Mouse (Mus musculus) cerebral cortex, adult 2 months (tissue): Measurements from ENCODE around the gene Hspb9.

Experiments used
- WGBS: fragments of 180-500 bp; shearing (Covaris S2); methylation state at CpG from one replicate; pipeline ENCODE4 v1.1.7; 2018; 5-methylcytosine and 5-hydroxymethylcytosine counted together

Gene Hspb9

DNA sequence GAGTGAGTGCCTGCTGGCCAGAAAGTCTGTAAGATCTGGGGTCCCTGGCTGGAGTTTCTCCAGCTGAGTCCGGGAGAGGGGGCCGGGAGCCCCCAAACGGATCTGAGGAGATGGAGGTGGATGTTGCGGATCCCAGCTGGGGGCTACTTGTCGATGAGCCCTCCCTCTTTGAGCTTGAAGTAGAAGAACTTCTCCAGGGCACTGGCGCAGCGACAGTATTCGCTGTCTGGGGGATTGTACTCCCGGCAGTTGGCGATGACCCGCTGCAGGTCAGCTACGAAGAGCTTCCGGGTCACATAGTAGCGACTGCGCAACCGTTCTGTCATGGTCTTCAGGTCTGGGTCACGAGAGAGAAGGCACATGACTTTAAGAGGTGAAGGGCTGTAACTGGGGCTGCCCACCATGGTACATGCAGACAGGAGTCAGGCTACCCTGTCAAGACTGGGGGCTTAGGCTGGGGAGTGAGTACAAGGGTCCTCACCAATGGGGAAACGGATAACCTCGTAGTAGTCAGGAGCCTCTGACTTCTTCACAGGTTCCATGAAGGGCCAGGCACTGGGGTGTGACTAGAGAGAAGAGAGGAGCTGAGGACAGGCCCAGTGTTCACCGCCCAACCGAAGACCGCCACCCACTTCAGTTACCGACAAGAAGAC, 8.4 kb upstream of the Hspb9 start:
- 94% methylated on average over 23 of the region's 23 CpGs for WGBS

DNA sequence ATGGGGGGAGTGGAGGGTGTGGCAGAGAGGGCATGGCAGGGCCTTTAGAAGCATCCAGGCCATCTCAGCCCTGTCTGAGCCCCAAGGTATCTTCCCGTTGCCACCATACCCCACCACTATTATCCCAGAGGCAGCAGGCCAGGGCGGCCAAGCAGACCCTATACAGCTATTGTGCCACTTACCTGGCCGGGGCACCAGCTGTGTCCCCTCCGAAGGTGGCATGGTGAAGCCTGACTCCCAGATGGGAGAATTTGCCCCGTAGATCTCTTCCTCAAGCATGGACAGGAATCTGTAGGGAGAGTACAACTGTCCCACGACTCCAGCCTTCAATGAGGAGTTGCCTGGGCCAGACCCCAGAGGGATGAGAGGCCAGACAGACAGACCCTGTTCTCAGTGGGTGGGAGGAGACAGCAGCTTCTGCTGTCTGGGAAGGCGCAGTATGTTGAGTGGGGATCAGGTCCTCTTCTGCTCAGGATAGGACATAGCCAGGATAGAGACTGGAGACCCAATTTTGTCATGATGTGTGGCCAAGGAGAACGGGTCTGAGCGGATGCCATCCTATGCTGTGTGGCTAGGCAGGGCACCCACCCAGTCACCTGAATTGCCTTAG, 4.3 kb upstream of the Hspb9 start:
- WGBS, result 94% methylated on average over 9 of the region's 9 CpGs

DNA sequence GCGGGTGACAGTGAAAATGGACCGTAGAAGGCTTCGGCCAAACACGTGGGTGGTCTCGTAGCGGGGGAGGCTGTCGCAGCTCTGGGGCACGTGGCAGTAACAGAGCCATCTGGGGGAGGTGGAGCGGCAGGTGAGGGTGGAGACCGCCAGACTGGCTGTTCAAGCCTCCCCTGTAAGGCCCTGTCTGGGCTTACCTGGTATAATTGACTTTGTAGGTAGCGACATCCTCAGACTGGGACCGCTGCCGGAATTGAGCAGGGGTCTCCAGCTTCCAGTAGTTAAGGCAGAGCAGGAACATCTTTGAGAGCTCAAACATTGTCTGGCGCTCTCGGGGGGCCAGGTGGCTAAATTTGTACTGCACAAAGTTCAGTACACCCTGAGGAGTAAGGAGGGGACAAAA, 3.1 kb upstream of the Hspb9 start:
- WGBS, result 81% methylated on average over 15 of the region's 15 CpGs

DNA sequence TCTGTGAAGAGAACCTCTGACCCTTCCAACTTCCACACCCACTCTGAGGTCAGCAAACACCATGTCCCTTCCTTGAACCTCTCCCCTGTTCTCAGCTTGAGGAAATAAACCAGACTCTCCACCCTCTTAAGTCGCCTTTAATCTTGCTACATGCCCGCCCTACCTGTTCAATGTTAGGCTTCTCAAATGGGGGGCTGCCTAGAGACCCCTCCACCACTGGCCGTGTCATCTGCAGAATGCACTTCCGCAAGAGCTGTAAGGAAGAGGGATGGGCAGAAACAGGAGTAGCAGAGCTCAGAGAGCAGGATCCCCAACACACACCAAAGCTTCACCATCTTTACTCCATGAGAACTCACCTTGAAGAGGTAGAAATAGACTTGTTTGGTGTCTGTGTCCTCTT, 2.7 kb upstream of the Hspb9 start:
- WGBS, result 79% methylated on average over 4 of the region's 4 CpGs

DNA sequence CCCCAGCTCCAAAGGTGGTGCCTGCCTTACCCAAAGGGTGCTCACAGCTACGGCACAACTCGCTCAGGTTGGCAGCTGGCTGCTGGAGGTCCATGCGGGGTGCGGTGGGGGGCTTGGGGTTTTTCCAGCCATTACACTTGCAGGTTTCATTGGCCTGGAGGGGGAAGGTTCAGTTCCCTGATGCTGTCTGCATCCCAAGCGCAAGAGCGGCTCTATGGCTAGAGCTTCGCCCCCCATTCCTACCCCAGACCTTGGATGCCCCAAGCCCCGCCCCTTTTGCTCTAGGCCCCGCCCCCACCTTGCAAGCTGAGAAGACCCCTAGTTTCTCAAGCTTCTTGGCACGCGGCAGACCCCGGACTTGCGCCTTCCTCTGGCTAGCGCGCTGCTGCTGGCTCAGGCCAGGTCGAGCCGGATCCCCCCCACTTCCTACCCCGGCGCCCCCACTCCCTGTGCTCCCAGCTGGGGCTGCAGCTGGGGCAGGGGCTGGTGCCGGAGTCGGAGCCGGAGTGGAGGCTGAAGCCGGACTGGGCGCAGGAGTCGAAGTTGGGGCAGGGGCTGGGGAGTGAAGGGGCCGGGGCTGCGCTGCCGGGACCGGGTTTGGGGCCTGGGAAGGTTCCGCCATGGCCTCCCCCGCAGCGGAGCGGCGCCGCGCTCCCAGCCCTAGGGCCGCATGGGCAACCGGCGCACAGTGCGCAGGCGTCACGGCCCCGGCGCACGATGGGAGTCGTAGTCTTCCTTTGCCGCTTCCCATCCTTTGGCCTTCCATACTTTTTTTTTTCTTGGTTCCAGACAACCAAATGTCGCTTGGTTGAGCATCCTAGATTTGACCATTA, 1.7 kb upstream of the Hspb9 start, which contains the start of gene Kat2a:
Gene Kat2a, minus strand, starts transcription at position 683 of the 833 bp plus-strand sequence.
- under 1% methylated on average over 46 of the region's 48 CpGs for WGBS

DNA sequence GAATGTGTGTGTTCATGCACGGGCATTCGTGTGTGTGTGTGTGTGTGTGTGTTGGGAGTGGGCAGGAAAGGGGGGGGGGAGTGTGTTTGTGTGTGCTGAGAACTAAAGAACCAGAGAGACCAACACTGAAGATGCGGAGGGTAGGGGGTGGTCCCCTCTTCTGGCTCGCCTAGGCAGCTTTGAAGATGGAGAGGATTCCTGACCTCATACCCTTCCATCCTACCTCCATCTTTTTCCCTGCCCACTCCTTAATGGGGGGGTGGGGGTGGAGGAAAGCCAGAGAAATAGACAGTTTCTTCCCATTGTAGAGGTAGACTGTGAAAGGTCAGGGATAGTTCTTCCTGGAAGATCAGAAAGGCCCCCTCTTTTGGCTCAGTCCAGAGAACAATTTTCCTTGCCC, 476 bp upstream of the Hspb9 start:
- WGBS, result 63% methylated on average over 4 of the region's 4 CpGs

DNA sequence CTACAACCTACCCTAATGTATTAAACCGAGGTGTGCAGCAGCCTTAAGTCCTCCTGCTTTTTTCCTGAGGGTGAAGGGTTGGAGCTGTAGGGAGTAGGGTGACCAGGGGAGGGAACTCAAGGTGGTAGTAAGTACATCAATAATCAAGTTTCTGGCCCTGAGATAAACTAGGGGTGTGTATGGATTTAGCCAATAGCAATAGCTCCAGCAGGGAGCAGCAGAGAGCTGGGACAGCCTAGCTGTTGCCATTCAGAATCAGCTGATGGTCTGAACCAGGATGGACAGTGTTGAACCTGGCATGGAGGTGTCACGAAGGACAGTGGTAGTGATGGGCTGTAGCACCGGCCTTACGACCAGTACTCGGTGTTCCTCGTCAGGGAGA, 875 bp downstream of the Hspb9 start:
- 43% methylated on average over 6 of the region's 6 CpGs for WGBS

DNA sequence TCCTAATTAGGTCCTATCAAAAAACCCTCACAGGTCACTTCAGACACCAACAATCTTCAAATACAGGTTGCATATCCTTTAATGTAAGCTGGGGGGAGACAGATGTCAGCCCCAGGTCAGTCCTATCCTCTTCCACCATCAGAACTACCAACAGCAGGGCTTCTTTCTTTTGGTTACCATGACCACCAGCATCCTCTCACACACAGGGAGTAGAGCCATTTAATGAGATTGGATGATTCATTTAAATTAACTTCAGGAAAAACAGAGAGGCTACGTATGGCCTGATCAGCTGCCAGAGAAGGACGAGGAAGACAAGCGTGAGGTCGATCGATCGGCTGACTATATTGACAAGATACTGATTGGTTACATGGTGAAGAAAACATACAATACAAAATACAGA, 1.3 kb downstream of the Hspb9 start:
- 49% methylated on average over 6 of the region's 6 CpGs for WGBS

DNA sequence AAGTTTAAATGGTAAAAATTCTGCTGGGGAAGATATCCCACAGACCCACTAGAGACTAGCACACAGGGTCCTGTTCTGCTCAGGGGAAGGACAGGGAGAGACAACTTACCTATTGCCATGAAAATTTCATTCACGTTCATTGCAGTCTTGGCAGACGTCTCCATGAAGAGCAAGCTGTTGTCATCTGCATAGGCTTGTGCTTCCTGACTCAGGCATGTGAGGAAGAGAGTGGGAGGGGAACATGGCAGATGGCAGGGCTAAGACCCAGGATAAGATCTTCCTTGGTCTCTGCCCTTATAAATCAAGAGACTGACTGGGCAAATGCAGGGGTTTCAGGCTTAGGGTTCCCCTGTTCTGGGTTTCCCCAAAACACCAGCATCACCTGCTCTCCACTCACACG, 3.0 kb downstream of the Hspb9 start:
- WGBS, result 57% methylated on average over 3 of the region's 3 CpGs

DNA sequence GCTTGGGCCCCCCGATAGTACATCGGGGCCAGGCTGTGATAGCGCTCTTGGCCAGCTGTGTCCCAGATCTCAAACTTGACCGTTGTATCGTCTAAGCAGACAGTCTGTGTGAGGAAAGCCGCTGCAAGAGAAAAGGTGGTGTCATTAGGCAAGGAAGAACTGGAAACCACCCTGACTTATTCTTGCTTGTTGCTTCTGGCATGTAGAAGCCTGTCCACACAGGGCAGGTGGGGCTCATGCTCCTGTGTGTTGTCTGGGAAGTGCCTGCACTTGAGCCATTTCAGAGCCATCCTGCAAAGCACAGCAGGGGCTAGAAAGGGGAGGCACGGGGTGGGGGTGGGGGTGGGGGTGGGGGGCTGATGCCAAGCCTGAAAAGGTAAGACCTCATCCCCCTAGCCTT, 4.8 kb downstream of the Hspb9 start:
- WGBS, result 85% methylated on average over 7 of the region's 7 CpGs

DNA sequence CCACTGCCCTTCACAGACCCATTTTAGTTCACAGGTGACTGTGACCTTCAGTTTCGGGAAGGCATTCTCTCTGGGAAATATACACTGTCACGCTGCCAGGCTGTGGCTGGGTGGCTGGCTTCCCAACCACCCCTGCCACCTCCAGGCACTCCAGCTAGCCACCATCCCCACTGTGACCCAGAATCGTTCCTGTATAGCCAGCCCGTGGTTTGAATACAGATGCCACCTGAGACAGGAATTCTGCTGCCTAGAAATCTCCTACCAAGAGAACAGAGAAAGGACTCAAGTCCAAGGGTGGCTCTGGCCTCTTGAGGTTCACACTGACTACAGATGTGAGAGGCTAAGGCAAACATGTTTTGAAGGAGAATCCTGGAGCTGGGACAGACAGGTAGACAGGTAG, 5.2 kb downstream of the Hspb9 start:
- WGBS, result 41% methylated on average over 4 of the region's 4 CpGs

DNA sequence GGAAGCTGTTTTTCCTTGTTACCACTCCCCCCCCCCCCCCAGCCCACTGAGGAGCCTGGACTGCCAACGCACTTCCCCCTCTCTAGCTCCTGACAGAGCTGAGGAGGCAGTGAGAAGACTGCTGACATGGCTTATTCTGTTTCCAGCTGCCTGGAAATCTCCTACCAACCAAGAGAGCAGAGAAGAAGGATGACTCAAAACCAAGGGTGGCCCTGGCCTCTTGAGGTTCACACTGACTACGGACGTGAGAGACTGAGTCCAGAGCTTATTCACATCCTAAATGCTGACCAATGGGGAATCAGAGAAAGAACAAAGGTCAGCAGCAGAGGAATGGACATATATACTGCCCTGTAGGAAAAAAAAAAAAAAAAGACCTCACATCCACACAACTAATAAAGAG, 5.7 kb downstream of the Hspb9 start:
- WGBS, result 39% methylated on average over 3 of the region's 3 CpGs

DNA sequence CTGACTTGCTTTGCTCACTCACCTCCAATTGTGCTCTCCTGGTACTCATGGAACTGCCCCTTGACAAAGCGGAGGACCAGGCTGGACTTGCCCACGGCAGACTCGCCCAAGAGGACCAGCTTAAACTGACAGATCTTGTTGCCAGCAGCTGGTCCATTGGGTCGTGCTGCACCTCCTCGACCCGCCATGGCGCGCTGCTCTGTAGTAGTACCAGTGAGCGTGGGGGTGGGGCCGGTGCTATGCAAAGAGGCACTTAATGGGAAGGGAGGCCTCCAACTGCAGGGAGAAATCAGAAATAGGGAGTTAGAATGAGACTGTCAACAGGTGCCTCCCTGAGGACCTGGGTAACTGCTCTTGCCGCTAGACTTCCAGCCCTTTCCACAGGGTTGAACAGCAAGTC, 6.2 kb downstream of the Hspb9 start:
- WGBS, result 75% methylated on average over 11 of the region's 11 CpGs

DNA sequence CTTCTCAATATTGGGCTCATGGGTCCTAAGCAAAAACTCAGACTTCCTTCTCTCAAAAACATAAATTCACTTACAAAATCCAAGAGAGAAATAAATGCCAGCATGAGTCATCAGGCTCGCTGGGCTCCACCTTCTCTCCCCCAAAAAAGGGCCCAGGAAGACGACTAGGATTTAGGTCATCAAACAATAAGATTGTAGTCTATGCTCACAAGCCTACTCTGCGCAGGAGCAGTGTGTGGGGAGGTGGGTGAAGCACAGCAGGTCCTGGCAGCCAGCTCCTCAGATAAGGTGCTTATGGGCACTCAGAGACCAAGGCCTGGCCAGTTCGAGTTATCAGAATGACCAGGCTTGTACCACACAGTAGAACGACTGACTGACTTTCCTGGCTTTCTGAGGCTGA, 6.7 kb downstream of the Hspb9 start:
- 25% methylated on average over 5 of the region's 5 CpGs for WGBS

DNA sequence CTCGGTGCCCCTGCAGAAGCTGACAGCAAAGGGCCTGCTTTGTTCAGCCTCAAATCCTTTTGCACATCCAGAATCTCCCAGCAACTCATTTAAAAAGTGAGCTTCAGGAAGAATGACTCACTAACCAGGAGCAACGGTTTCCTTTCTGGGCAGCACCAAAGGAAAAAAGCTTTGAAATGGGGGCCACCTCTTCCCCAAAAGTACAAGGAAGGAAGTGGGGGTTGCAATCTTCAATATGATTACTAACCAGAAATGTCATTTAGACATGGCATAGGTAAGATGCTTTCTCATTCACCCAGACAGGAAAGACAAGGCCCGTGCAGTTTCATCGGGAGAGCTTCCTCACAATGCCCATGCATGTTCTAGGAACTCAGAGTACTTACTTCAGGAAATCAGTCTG, 7.6 kb downstream of the Hspb9 start:
- WGBS, result 8% methylated on average over 4 of the region's 4 CpGs

DNA sequence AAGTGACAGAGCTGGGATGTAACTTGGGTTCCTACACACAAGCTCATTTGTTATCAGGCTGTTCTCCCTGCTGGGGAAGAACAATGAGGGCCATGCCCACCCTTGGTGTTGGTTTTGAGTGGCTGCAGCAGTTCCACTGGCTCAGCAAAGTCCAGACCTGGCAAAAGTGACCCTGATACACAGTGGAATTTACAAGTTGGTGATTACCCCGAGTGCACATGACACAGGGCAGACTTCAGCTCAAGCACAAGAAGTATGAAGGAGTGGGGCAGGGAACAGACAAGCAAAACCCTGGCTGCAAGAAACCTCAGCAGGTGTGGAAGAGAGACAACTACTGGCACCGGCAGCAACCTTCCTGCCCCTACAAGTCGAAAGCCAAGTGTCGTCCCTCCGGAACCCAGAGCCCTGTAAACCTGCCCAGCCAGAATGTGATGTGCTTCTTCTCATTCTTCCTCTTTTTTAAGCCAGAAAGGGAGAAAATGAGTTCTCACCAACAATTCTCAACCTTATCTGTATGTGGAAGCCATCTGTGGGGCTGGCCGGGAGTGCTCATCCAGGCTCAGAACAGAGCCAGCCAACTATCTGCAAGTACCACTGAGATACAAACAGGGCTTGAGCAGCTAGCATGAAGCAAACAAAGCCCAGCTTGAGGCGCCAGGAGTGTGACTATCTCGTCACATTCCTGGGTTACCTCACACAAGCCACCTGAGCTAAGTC, 8.3 kb downstream of the Hspb9 start:
- 33% methylated on average over 8 of the region's 8 CpGs for WGBS

DNA sequence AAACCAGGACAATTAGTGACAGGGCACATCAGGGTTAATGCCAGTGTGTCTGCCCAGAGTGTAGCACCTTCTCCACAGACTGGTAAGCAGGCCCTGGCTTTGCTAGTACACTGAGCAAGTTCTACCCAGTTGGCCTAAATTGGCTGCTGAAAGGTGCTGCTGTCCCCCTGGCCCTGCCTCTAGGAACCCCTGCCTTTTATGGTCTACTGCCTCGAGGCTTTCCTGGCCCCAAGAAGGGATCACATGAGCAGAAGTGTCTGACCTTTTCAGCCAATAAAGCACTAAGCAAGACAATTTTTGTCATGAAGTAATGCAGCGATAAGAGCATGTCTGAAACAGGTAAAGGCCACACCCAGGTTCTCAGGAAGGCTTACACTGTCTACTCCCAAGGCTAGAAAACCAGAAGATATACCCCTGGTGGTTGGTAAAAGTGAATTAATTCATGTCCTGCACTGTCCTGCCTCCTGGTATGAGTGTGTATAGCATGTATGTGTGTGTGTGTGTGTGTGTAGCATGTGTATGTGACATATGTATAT, 8.9 kb downstream of the Hspb9 start:
- WGBS, result 42% methylated on average over 2 of the region's 2 CpGs

DNA sequence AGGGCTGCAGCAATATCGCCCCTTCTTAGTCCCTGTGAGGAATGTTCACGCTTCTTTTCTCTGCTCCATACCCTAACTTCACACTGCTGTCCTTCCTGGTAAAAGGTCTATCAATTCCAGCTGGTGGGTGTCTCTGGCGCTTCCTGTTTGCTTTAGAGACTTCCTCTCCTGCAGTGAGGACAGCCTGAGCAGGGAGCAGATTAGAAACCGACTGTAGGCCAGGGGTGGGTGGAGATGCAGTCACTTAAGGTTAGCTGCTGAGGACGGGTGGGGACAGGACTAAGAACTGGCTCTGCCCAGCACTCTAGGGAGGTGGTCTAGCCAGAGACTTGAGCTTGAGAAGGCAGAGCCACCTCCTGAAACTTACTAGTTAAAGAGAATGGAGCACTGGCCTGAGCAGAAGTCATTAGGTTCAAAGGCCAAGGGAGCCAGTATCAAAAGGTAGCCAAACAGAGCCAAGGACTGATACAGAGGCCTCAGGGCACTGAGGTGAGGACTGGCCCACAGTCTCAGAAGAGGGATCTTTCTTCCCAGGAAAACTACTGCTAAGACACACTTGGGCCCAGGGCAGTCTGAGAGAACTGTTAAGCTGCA, 11.4 kb downstream of the Hspb9 start:
- 46% methylated on average over 5 of the region's 5 CpGs for WGBS

DNA sequence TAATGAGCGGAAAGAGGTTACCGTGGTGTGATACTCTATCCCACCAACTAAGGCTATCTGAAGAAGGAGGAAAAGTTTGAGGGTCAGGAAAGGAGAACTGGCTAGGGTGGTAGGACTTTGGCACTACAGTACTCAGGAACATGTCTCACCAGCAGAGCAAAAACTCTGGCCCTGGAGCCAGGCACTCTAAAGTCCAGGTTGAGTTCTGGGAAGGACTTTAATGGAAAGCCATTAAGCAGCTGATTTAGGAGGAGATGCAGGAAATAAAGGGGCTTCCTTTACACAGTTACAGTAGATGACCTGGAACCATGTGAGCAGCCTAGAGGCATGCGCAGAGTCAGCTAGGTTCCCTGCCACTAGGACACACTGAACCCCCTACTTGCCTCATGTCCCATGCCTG, 13.6 kb downstream of the Hspb9 start:
- 91% methylated on average over 3 of the region's 3 CpGs for WGBS

DNA sequence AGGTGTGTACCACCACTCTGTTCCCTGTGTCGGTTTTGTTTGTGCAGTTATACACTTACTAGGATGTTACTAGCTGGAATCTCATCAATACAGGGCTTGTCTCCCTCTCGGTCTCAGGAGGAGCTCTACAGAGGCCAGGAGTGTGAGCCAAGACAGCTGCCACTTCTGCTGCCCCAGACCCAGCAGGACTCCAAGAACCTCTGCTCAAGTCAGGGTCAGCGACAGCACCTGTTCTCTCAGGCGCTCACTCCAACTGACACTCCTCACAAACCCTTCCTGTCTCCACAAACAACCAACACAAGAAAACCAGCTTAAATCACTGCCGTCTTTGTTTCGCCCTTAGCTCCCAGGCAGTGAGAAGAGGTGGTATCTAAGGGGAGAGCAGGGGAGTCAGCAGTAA, 15.0 kb downstream of the Hspb9 start:
- 67% methylated on average over 6 of the region's 6 CpGs for WGBS

DNA sequence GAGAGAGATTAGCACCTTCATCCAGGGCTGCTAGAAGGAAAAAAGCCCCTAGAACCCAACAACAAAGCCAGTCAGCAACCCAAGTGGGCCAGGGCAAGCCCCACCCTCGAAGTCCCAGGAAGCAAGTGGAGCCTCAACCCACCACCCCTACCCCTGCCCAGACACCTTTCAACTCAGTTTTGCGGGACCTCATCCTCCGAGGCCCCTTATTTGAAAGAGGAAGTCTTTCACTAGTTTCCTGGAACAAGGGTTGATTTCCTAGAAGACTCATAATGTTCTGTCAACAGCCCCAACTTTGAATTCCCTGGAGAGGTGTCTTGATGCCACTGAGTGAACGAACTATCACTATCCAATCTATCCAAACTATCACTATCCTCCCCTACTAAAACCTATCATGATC, 16.3 kb downstream of the Hspb9 start:
- WGBS, result 85% methylated on average over 4 of the region's 4 CpGs
